Comparison of ENCODE assay signal across 8 mouse cellular contexts in genomic region chr2:31688074-31688925, GRCm38 (mm10). TPM values are rescaled to one million over a fixed set of nuclear protein-coding genes. Genes with fewer than 3 reads are reported as not detected.
DNase-seq lines count a peak whose midpoint lies in the region; ATAC-seq lines count a peak whose summit lies in the region.

TSS of gene Abl1 (plus strand) at chr2:31688376.

- H3K4me3 ChIP-seq in hindbrain, embryonic 16.5 days (ENCODE audit: low read length), result peak within 1 kb of the TSS; percentile 96
- peak within 1 kb of the TSS; percentile 86 for H3K4me3 ChIP-seq in macrophage (ENCODE audit: inconsistent target)

- no peaks in the 10 kb centered on the region for H3K27me3 ChIP-seq in hindbrain, embryonic 16.5 days (replicated peaks; ENCODE audit: control insufficient read depth, insufficient read depth, low read length)

- no peaks in the 10 kb centered on the region for H3K36me3 ChIP-seq in hindbrain, embryonic 16.5 days (ENCODE audit: control insufficient read depth, insufficient read depth, low read length)
- H3K36me3 ChIP-seq in macrophage (ENCODE audit: inconsistent target), result no peaks in the 10 kb centered on the region

- DNase-seq in WW6 (ENCODE audit: low read depth, low spot score), result peak; percentile 89
- peak; percentile 70 to 90 for DNase-seq in cerebellum, postnatal 4 days (ENCODE audit: low spot score in 2 of 2)
- DNase-seq in gastrocnemius, adult 18-20 months (ENCODE audit: low spot score), result peak; percentile 96
- DNase-seq in left cerebral cortex, adult 18-20 months (ENCODE audit: low spot score in 2 of 2), result peak; percentile 92 to 96
- peak; percentile 98 for DNase-seq in right cerebral cortex, adult 18-20 months
- peak; percentile 75 for DNase-seq in urinary bladder, postnatal 10 days (ENCODE audit: low spot score)

- peak; percentile 100 for ATAC-seq in hindbrain, embryonic 16.5 days

- H3K9me3 ChIP-seq in hindbrain, embryonic 16.5 days (ENCODE audit: control insufficient read depth, low read length), result no peaks in the 10 kb centered on the region

- H3K4me2 ChIP-seq in hindbrain, embryonic 16.5 days (ENCODE audit: low read length), result peak within 1 kb of the TSS; percentile 75

- peaks cover 25% of the 10 kb centered on the region for H3K4me1 ChIP-seq in hindbrain, embryonic 16.5 days (ENCODE audit: control insufficient read depth, insufficient read depth, low read depth, low read length)

- peak within 1 kb of the TSS; percentile 98 for H3K27ac ChIP-seq in hindbrain, embryonic 16.5 days (ENCODE audit: low read depth, low read length)
- peak within 1 kb of the TSS; percentile 96 for H3K27ac ChIP-seq in macrophage

- H3K79me2 ChIP-seq in macrophage (ENCODE audit: inconsistent target), result peaks cover 39% of the 10 kb centered on the region

- H3K9ac ChIP-seq in hindbrain, embryonic 16.5 days (ENCODE audit: low read depth, low read length), result peak within 1 kb of the TSS; percentile 98

- WGBS in hindbrain, embryonic 16.5 days, result under 1% methylated on average over 55 of the region's 64 CpGs
- WGBS in macrophage (ENCODE audit: missing documents), result under 1% methylated on average over 57 of the region's 64 CpGs

RNA-seq across cellular contexts. Expression of gene Abl1, which starts in this region (rescaled TPM):
- total RNA-seq in gastrocnemius, adult 18-20 months (2021), result 10 to 100 TPM; 22.1 to 26.1 TPM
- polyA plus RNA-seq in hindbrain, embryonic 16.5 days (2015; fragmentation: Nextera tagmentation; extraction: Ambion mirVana), result 13.2 and 18.2 TPM in 2 replicates
- total RNA-seq in left cerebral cortex, adult 18-20 months (2021), result 10 to 100 TPM; 39.2 to 39.9 TPM
- total RNA-seq in macrophage (2018; cell fraction: chromatin; rRNA removed), result 100 to 1,000 TPM in 21 of 26 experiments, 10 to 100 TPM in 5; 45.7 to 294 (median 186) TPM
- 10 to 100 TPM; 18.1 to 59.7 (median 44.7) TPM for total RNA-seq in macrophage (2018; cell fraction: cytosol; rRNA removed)
- 100 to 1,000 TPM in 14 of 26 experiments, 10 to 100 TPM in 12; 36.8 to 180 (median 105) TPM for total RNA-seq in macrophage (2018; cell fraction: nucleus; rRNA removed)
- 31.8 to 37.5 TPM (median 34.7 TPM) in 3 replicates for polyA plus RNA-seq in macrophage (2018)

Comparison
In these comparisons a context has a peak if more than half of its experiments do, and no peak if none do; other contexts are left out.
1. Peak in every context shown above with its lines: DNase-seq, ATAC-seq, H3K4me3 ChIP-seq and H3K27ac ChIP-seq.